Mouse (Mus musculus) liver, embryonic 12.5 days (tissue): Measurements from ENCODE around the gene E030030I06Rik. TPM values are rescaled to one million over a fixed set of nuclear protein-coding genes. Genes with fewer than 3 reads are reported as not detected.
"Not testable (repeated sequence)": the region's sequence is repeated elsewhere in the genome, so short reads cannot be mapped to it uniquely, and the experiment has no call there.

Experiments used
- ATAC-seq: fragments of 200-750 bp; cut with Nextera tagmentation; 2 replicates; pipeline ENCODE4 v1.8.0; 2017; ENCODE audit warnings: moderate number of reproducible peaks, mild to moderate bottlenecking, moderate library complexity
- H3K27ac ChIP-seq: fragments of 300-500 bp; sonication (generic); 2 replicates; pipeline ENCODE4 v1.5.1; 2016; ENCODE audit warnings: mild to moderate bottlenecking
- H3K27me3 ChIP-seq: fragments of 300-500 bp; sonication (generic); replicated peaks from 2 replicates; pipeline ENCODE4 v1.6.1; 2016; ENCODE audit warnings: mild to moderate bottlenecking, moderate library complexity
- H3K36me3 ChIP-seq: fragments of 300-500 bp; sonication (generic); 2 replicates; pipeline ENCODE4 v1.6.1; 2016; ENCODE audit warnings: mild to moderate bottlenecking, moderate library complexity
- H3K4me1 ChIP-seq: fragments of 300-500 bp; sonication (generic); 2 replicates; pipeline ENCODE4 v1.6.1; 2016
- H3K4me2 ChIP-seq: fragments of 300-500 bp; sonication (generic); 2 replicates; pipeline ENCODE4 v1.6.1; 2016; ENCODE audit warnings: mild to moderate bottlenecking, moderate library complexity
- H3K4me3 ChIP-seq: fragments of 300-500 bp; sonication (generic); 2 replicates; pipeline ENCODE4 v1.5.1; 2016; ENCODE audit warnings: mild to moderate bottlenecking, moderate library complexity
- H3K9ac ChIP-seq: fragments of 300-500 bp; sonication (generic); 2 replicates; pipeline ENCODE4 v1.6.1; 2016; ENCODE audit warnings: mild to moderate bottlenecking, moderate library complexity
- H3K9me3 ChIP-seq: fragments of 300-500 bp; sonication (generic); replicated peaks from 2 replicates; pipeline ENCODE4 v1.6.1; 2016; ENCODE audit warnings: mild to moderate bottlenecking, moderate library complexity
- WGBS: fragments of 180-500 bp; shearing (Covaris S2); methylation state at CpG from one replicate; pipeline ENCODE4 v1.1.7; 2016; ENCODE audit not compliant: insufficient replicate concordance; 5-methylcytosine and 5-hydroxymethylcytosine counted together
- polyA plus RNA-seq: library from polyadenylated mRNA; unstranded; fragments of >200 nt; fragmentation: Nextera tagmentation; extraction: Ambion mirVana; gene quantifications from 2 replicates; pipeline ENCODE4 v1.2.1, GENCODE M21; 2016

Gene E030030I06Rik
- polyA plus RNA-seq, 1 experiment from 2014 or later: 3.7 TPM

DNA sequence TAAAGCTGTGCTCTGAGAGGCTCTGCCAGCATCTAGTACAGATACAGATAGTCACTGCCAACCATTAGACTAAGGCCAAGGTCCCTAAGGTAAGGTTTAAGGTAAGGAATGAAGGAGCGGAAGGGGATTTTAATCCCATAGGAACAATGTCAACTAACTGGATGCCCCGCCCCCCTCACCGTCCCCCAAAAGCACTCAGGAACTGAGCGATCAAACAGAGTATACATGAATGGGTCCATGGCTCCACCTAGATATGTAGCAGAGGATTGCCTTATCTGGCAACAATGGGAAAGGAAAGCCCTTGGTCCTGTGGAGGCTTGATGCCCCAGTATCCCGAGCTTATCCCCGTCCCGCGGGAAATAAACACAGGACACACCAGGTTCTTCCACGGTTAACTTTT, 14.2 kb upstream of the E030030I06Rik start:
- not testable (repeated sequence) for H3K27ac ChIP-seq, H3K9ac ChIP-seq, H3K36me3 ChIP-seq, ATAC-seq, H3K4me3 ChIP-seq, H3K4me1 ChIP-seq, H3K9me3 ChIP-seq
- Histone ChIP-seq H3K4me2 (peak overlapping the region; percentile 22), H3K27me3 (peaks cover 31% of the 10 kb centered on the region)
- 10% methylated on average over 9 of the region's 9 CpGs for WGBS

DNA sequence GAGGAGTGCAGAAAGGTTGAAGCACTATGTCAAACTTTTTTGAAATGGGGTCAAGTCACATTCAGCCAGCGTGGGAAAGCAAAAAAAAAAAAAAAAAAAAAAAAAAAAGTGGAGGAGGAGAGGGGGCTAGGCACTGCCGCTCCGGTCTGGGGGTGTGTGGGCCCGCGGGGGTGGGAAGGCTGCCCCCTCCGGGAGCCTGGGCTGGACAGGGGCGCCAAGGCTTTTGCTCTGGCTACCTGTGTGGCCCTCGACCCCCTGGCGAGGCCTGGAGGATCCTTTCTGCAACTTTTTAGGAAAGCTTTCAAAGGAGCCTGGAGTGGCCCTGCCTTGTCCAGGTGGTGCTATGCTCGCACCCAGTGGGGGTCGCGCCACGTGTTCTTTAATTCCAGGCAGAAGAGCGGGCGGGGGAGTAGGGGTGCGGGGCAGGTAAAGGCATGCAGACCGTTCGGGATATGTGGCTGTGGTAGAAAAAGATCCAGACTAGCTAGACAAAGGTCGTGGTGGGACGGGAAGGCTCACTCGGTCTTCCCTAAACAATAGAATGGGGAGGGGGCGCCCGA, 10.6 kb upstream of the E030030I06Rik start:
- Histone ChIP-seq H3K27ac (no peak overlapping the region), H3K9ac (no peak overlapping the region), H3K27me3 (peaks cover 63% of the 10 kb centered on the region), H3K36me3 (no peaks in the 10 kb centered on the region), H3K4me3 (no peak overlapping the region), H3K4me2 (no peak overlapping the region), H3K4me1 (0 out of 2 replicates have a peak, but pooled peaks cover 3% of the 10 kb centered on the region), H3K9me3 (no peaks in the 10 kb centered on the region)
- WGBS: 6% methylated on average over 23 of the region's 23 CpGs
- ATAC-seq: no peak

GRCm38 (mm10) chr10:22159131-22159561, 10.1 kb upstream of the E030030I06Rik start:
- Histone ChIP-seq H3K27ac (no peak overlapping the region), H3K4me2 (peak overlapping the region; percentile 55; the same call in 1 of the 2 replicates), H3K4me1 (0 out of 2 replicates have a peak, but pooled peaks cover 3% of the 10 kb centered on the region), H3K27me3 (peaks cover 66% of the 10 kb centered on the region), H3K36me3 (no peaks in the 10 kb centered on the region), H3K9ac (no peak overlapping the region), H3K9me3 (no peaks in the 10 kb centered on the region), H3K4me3 (no peak overlapping the region)
- 1% methylated on average over 24 of the region's 24 CpGs for WGBS
- ATAC-seq: no peak

DNA sequence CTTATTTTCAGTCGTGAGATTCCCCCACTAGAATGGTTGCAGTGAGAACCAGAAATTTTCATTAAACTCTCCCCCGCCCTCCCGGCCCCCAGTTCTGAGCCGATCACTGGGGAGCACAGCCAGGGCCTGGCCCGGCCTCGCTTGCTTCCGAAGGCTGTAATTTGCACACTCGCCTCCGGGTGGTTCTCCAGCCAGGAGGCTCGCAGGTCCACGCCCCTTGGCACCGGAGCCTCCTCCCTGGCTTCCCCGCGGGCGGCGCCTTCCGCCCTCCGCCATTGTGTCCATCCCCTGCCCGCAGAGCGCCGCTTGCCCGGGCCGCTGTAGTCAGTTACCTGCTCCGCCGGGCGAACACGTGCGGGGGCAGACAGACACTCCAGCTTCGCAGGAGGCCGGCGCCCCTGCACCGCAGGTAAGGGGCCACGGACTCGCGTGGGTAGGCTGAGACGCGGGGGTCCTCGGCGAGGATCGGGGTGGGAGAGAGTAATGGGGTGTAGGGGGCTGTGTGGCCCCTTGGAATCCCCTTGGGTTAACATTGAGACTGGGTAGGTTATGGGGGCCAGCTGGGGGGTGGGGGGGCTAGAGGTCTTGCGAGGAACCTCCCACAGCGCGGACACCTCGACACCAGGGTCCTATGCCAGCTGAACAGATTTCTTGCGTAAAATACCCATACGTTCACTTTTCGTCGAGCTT, 9.4 kb upstream of the E030030I06Rik start, which contains the start of the genes Raet1e and H60b:
Gene Raet1e, plus strand, starts transcription at position 260 of the 690 bp plus-strand sequence.
Gene H60b, plus strand, starts transcription at position 277 of the 690 bp plus-strand sequence.
- ATAC-seq, H3K36me3 ChIP-seq, H3K9me3 ChIP-seq, H3K4me1 ChIP-seq, H3K27ac ChIP-seq, H3K9ac ChIP-seq: not testable (repeated sequence)
- H3K4me2 ChIP-seq: peak within 1 kb of the TSS; percentile 55
- WGBS: 2% methylated on average over 43 of the region's 48 CpGs
- H3K27me3 ChIP-seq: peaks cover 73% of the 10 kb centered on the region
- peak within 1 kb of the TSS; percentile 37 for H3K4me3 ChIP-seq

- H3K4me1 ChIP-seq: peaks cover 11% of the 10 kb centered on the region
- no peaks in the 10 kb centered on the region for H3K36me3 ChIP-seq
- no peak overlapping the region for H3K4me2 ChIP-seq
- no peak overlapping the region for H3K9ac ChIP-seq
- peaks cover 91% of the 10 kb centered on the region for H3K27me3 ChIP-seq
- WGBS: 8% methylated on average over 3 of the region's 3 CpGs
- no peak for ATAC-seq
- no peak overlapping the region for H3K27ac ChIP-seq
- H3K9me3 ChIP-seq: no peaks in the 10 kb centered on the region
- no peak overlapping the region for H3K4me3 ChIP-seq
Measured at GRCm38 (mm10) chr10:22154871-22155799, 6.1 kb upstream of the E030030I06Rik start.

- Histone ChIP-seq H3K4me1 (peaks cover 16% of the 10 kb centered on the region), H3K4me2 (0 out of 2 replicates have a peak overlapping the region, but pooled peaks have one; percentile 25), H3K27me3 (peaks cover 91% of the 10 kb centered on the region), H3K4me3 (peak overlapping the region; percentile 17; the same call in 1 of the 2 replicates)
- WGBS: under 1% methylated on average over 38 of the region's 38 CpGs
- not testable (repeated sequence) for H3K36me3 ChIP-seq, H3K27ac ChIP-seq, H3K9me3 ChIP-seq, ATAC-seq, H3K9ac ChIP-seq
Measured at GRCm38 (mm10) chr10:22154127-22154526, 5.1 kb upstream of the E030030I06Rik start.

- not testable (repeated sequence) for H3K36me3 ChIP-seq, H3K4me3 ChIP-seq, H3K27ac ChIP-seq, H3K9ac ChIP-seq, H3K4me2 ChIP-seq, ATAC-seq, H3K9me3 ChIP-seq
- H3K27me3 ChIP-seq: peaks cover 91% of the 10 kb centered on the region
- WGBS: 9% methylated on average over 7 of the region's 7 CpGs
- peaks cover 18% of the 10 kb centered on the region for H3K4me1 ChIP-seq
Measured at GRCm38 (mm10) chr10:22153147-22153690, 4.1 kb upstream of the E030030I06Rik start.

GRCm38 (mm10) chr10:22151863-22152640, 3.0 kb upstream of the E030030I06Rik start:
- H3K4me3 ChIP-seq, H3K9me3 ChIP-seq, H3K36me3 ChIP-seq, H3K9ac ChIP-seq, ATAC-seq, H3K27ac ChIP-seq, H3K4me2 ChIP-seq: not testable (repeated sequence)
- WGBS: 3% methylated on average over 11 of the region's 11 CpGs
- Histone ChIP-seq H3K4me1 (peaks cover 17% of the 10 kb centered on the region), H3K27me3 (peaks cover 84% of the 10 kb centered on the region)

- Histone ChIP-seq H3K4me3 (peak overlapping the region; percentile 15; the same call in 1 of the 2 replicates), H3K4me1 (peaks cover 17% of the 10 kb centered on the region), H3K4me2 (peak overlapping the region; percentile 33), H3K27me3 (peaks cover 76% of the 10 kb centered on the region)
- not testable (repeated sequence) for H3K9me3 ChIP-seq, H3K27ac ChIP-seq, H3K36me3 ChIP-seq, ATAC-seq, H3K9ac ChIP-seq
- WGBS: 3% methylated on average over 53 of the region's 55 CpGs
Measured at GRCm38 (mm10) chr10:22151056-22151862, 2.2 kb upstream of the E030030I06Rik start.

- H3K9me3 ChIP-seq: no peaks in the 10 kb centered on the region
- H3K4me1 ChIP-seq: peaks cover 17% of the 10 kb centered on the region
- no peak for ATAC-seq
- WGBS: under 1% methylated on average over 27 of the region's 27 CpGs
- peaks cover 70% of the 10 kb centered on the region for H3K27me3 ChIP-seq
- H3K9ac ChIP-seq: no peak overlapping the region
- no peaks in the 10 kb centered on the region for H3K36me3 ChIP-seq
- no peak overlapping the region for H3K27ac ChIP-seq
- H3K4me3 ChIP-seq: peak overlapping the region; percentile 9; the same call in 1 of the 2 replicates
- H3K4me2 ChIP-seq: peak overlapping the region; percentile 82
Measured at GRCm38 (mm10) chr10:22150593-22150992, 1.5 kb upstream of the E030030I06Rik start.
